Mouse (Mus musculus) lung, embryonic 15.5 days (tissue): ENCODE results near the gene Camk2b. TPM values are rescaled to one million over a fixed set of nuclear protein-coding genes. Genes with fewer than 3 reads are reported as not detected.
"Not testable (repeated sequence)": the region's sequence is repeated elsewhere in the genome, so short reads cannot be mapped to it uniquely, and the experiment has no call there.

Experiments used
- ATAC-seq: fragments of 200-750 bp; cut with Nextera tagmentation; 2 replicates; pipeline ENCODE4 v1.8.0; 2017; ENCODE audit warnings: moderate number of reproducible peaks, borderline replicate concordance; ENCODE audit not compliant: low FRiP score, low TSS enrichment; ENCODE audit errors: extremely low read depth
- H3K27ac ChIP-seq: fragments of 300-500 bp; sonication (generic); 2 replicates; pipeline ENCODE4 v1.5.1; 2015; ENCODE audit warnings: moderate library complexity, mild to moderate bottlenecking, inconsistent platforms
- H3K27me3 ChIP-seq: fragments of 300-500 bp; sonication (generic); 2 replicates; pipeline ENCODE4 v1.6.1; 2015; ENCODE audit warnings: inconsistent platforms
- H3K36me3 ChIP-seq: fragments of 300-500 bp; sonication (generic); 2 replicates; pipeline ENCODE4 v1.6.1; 2015; ENCODE audit warnings: inconsistent platforms
- H3K4me1 ChIP-seq: fragments of 300-500 bp; sonication (generic); 2 replicates; pipeline ENCODE4 v1.6.1; 2015; ENCODE audit warnings: inconsistent platforms
- H3K4me2 ChIP-seq: fragments of 300-500 bp; sonication (generic); 2 replicates; pipeline ENCODE4 v1.6.1; 2015; ENCODE audit warnings: inconsistent platforms, mild to moderate bottlenecking, moderate library complexity
- H3K4me3 ChIP-seq: fragments of 300-500 bp; sonication (generic); 2 replicates; pipeline ENCODE4 v1.5.1; 2015; ENCODE audit warnings: mild to moderate bottlenecking, inconsistent platforms
- H3K9ac ChIP-seq: fragments of 300-500 bp; sonication (generic); 2 replicates; pipeline ENCODE4 v1.6.1; 2015; ENCODE audit warnings: inconsistent platforms
- H3K9me3 ChIP-seq: fragments of 300-500 bp; sonication (generic); 2 replicates; pipeline ENCODE4 v1.6.1; 2016; ENCODE audit warnings: inconsistent platforms
- WGBS: fragments of 180-500 bp; shearing (Covaris S2); methylation state at CpG from one replicate; pipeline ENCODE4 v1.1.7; 2015; 5-methylcytosine and 5-hydroxymethylcytosine counted together
- polyA plus RNA-seq: library from polyadenylated mRNA; unstranded; fragments of >200 nt; fragmentation: Nextera tagmentation; extraction: Ambion mirVana; gene quantifications from 2 replicates; pipeline ENCODE4 v1.2.1, GENCODE M21; 2015

Camk2b gene
- polyA plus RNA-seq, 1 experiment from 2014 or later: 1.4 TPM

DNA sequence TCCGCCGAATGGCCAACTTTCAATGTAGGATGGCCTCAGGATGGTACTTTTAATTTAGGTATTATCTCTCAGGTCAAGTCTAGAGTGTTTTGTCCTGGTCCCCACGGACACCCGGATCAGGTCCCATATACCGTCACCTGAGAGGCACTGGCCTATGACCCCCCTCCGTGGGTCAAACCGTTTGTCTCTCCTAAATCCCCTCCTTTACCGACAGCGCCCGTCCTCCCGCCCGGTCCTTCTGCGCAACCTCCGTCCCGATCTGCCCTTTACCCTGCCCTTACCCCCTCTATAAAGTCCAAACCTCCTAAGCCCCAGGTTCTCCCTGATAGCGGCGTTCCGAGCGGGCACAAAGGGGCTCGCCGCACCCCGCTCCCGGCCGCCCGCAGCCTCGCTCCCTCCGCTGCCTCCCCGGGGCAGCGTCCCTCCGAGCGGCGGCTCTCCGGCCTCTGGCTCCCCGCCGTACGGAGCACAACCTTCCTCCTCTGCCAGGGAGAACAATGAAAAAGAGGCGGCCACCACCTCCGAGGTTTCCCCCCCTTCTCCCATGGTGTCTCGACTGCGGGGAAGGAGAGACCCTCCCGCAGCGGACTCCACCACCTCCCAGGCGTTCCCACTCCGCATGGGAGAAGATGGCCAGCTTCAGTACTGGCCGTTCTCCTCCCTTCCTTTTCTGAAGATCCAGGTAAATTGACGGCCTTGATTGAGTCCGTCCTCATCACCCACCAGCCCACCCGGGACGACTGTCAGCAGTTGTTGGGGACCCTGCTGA, 59.0 kb downstream of the Camk2b start:
- peak overlapping the region; percentile 64 for H3K4me2 ChIP-seq
- H3K9me3 ChIP-seq, H3K27me3 ChIP-seq, H3K9ac ChIP-seq, H3K27ac ChIP-seq, ATAC-seq, H3K36me3 ChIP-seq: not testable (repeated sequence)
- H3K4me3 ChIP-seq: peak overlapping the region; percentile 43
- 0% methylated on average over 19 of the region's 49 CpGs for WGBS
- peaks cover 27% of the 10 kb centered on the region for H3K4me1 ChIP-seq

DNA sequence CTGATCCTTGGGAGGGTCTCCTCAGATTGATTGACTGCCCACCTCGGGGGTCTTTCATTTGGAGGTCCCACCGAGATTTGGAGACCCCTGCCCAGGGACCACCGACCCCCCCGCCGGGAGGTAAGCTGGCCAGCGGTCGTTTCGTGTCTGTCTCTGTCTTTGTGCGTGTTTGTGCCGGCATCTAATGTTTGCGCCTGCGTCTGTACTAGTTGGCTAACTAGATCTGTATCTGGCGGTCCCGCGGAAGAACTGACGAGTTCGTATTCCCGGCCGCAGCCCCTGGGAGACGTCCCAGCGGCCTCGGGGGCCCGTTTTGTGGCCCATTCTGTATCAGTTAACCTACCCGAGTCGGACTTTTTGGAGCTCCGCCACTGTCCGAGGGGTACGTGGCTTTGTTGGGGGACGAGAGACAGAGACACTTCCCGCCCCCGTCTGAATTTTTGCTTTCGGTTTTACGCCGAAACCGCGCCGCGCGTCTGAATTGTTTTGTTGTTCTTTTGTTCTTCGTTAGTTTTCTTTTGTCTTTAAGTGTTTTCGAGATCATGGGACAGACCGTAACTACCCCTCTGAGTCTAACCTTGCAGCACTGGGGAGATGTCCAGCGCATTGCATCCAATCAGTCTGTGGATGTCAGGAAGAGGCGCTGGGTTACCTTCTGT, 59.7 kb downstream of the Camk2b start:
- Histone ChIP-seq H3K4me3 (peak overlapping the region; percentile 43), H3K4me1 (peaks cover 34% of the 10 kb centered on the region), H3K9ac (peak overlapping the region; percentile 16; the same call in 1 of the 2 replicates), H3K4me2 (peak overlapping the region; percentile 64)
- not testable (repeated sequence) for H3K27me3 ChIP-seq, H3K36me3 ChIP-seq, H3K9me3 ChIP-seq, ATAC-seq, H3K27ac ChIP-seq
- 2% methylated on average over 41 of the region's 44 CpGs for WGBS

GRCm38 (mm10) chr11:6005374-6006043, 60.7 kb downstream of the Camk2b start:
- not testable (repeated sequence) for H3K27me3 ChIP-seq, H3K9me3 ChIP-seq, H3K36me3 ChIP-seq, ATAC-seq, H3K4me3 ChIP-seq, H3K4me2 ChIP-seq, H3K9ac ChIP-seq
- Histone ChIP-seq H3K4me1 (peaks cover 43% of the 10 kb centered on the region), H3K27ac (peak overlapping the region; percentile 59; the same call in 1 of the 2 replicates)
- WGBS: 4% methylated on average over 1 of the region's 4 CpGs

- Histone ChIP-seq H3K9ac (no peak overlapping the region), H3K4me1 (peaks cover 57% of the 10 kb centered on the region), H3K4me3 (no peak overlapping the region), H3K4me2 (no peak overlapping the region), H3K36me3 (no peaks in the 10 kb centered on the region), H3K27ac (no peak overlapping the region), H3K27me3 (peaks cover 4% of the 10 kb centered on the region; the same call in 1 of the 2 replicates), H3K9me3 (no peaks in the 10 kb centered on the region)
- no peak for ATAC-seq
- WGBS: 34% methylated on average over 2 of the region's 2 CpGs
Measured at GRCm38 (mm10) chr11:6003046-6003639, 63.0 kb downstream of the Camk2b start.

DNA sequence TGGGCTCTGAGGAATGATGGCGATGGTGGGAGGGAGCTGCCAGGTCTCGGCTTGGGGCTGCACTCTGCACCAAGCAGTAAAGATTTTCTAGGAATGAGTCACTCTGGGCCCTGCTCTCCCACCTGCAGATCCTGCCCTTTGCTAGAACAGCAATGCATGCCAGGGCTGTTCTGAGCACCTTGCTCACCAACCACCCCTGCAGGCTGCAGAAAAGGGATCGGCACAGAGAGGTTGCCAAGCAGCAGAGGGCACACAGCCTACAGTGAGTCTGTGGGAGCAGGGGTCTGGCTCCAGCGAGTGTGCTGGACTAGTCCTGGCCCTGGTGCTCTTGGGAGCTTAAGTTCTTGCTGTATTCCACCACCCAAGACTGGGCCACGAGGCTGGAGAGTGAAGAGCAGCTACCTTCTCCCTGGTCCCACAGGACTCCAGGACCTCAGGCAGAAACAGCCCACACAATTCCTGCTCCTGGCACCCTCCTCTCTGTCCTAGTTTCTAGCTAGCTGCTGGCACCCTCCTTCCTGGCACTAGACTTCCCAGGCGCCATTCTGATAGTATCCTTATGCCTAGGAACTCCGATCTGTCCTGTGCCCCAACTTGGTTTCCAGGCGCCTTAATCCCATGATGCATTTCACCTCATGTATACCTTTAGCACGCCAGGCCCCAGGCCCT, 64.0 kb downstream of the Camk2b start:
- peaks cover 57% of the 10 kb centered on the region for H3K4me1 ChIP-seq
- H3K9me3 ChIP-seq: no peaks in the 10 kb centered on the region
- ATAC-seq: no peak
- no peak overlapping the region for H3K9ac ChIP-seq
- 69% methylated on average over 9 of the region's 9 CpGs for WGBS
- H3K36me3 ChIP-seq: no peaks in the 10 kb centered on the region
- peaks cover 4% of the 10 kb centered on the region; the same call in 1 of the 2 replicates for H3K27me3 ChIP-seq
- no peak overlapping the region for H3K4me3 ChIP-seq
- no peak overlapping the region for H3K4me2 ChIP-seq
- H3K27ac ChIP-seq: no peak overlapping the region

GRCm38 (mm10) chr11:6000961-6001682, 65.0 kb downstream of the Camk2b start:
- ATAC-seq: peak; percentile 3; the same call in 1 of the 2 replicates
- H3K9ac ChIP-seq: no peak overlapping the region
- H3K36me3 ChIP-seq: no peaks in the 10 kb centered on the region
- peak overlapping the region; percentile 83 for H3K27ac ChIP-seq
- H3K4me3 ChIP-seq: no peak overlapping the region
- no peak overlapping the region for H3K4me2 ChIP-seq
- no peaks in the 10 kb centered on the region for H3K9me3 ChIP-seq
- H3K27me3 ChIP-seq: peaks cover 4% of the 10 kb centered on the region; the same call in 1 of the 2 replicates
- WGBS: 72% methylated on average over 14 of the region's 14 CpGs
- H3K4me1 ChIP-seq: peaks cover 57% of the 10 kb centered on the region

DNA sequence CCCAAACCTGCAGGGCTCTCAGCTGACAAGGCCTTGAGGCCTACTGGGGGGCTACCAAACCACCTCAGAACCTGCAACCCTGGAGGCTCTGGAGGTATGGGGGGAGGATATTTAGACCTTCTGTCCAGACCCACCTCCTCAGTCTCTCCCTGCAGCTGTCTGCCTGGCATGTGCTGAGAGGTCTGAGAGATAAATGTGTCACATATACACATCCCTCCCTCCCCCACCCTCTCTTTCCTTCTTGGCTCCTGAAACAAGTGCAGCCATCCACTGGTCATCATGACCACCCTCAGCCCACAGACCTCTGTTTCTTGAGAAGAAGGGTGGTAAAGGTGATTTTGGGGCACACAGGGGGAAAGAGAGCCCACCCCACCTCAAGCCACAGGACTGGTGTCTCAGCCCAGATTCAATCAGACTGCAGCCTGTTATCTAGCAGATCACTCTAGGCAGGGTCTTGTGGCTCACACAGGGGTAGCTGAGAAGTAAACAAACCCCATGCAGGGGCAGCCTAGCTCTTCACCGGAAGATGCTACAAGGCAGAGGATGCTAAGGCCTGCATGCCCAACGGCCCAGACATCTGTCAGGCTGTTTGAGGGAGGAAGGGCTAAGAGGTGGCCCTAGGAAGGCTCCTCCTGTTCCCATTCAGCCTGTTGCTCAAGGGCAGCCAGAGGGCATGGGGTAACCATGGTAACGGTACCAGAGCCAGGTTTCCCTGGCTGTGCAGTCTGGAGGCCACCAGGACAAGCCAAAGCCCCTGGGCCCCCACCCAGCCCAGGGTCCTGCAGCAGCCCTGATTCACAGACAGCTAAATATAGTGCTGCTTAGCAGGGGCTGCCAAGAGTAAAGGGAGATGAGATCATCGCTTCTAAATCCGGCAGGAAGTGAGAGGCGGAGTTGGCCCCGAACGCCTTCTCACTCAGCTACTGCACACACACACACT, 66.1 kb downstream of the Camk2b start:
- no peaks in the 10 kb centered on the region for H3K36me3 ChIP-seq
- peaks cover 4% of the 10 kb centered on the region; the same call in 1 of the 2 replicates for H3K27me3 ChIP-seq
- H3K9ac ChIP-seq: peak overlapping the region; percentile 10; the same call in 1 of the 2 replicates
- peak overlapping the region; percentile 83 for H3K27ac ChIP-seq
- H3K4me2 ChIP-seq: peak overlapping the region; percentile 29; the same call in 1 of the 2 replicates
- H3K9me3 ChIP-seq: no peaks in the 10 kb centered on the region
- peak; percentile 92 for ATAC-seq
- 1% methylated on average over 8 of the region's 8 CpGs for WGBS
- peaks cover 55% of the 10 kb centered on the region for H3K4me1 ChIP-seq
- H3K4me3 ChIP-seq: no peak overlapping the region

DNA sequence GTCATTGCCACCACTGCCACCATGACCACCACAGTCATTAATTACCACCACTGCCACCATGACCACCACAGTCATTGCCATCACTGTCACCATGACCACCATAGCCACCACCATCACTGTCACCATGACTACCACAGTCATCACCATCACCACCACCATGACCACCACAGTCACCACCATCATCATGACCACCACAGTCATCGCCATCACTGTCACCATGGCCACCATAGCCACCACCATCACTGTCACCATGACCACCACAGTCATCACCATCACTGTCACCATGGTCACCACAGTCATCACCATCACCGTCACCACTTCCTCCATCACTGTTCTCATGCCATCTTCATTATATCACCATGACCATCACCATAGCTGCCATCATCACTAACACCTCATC, 67.7 kb downstream of the Camk2b start:
- no peaks in the 10 kb centered on the region for H3K27me3 ChIP-seq
- H3K9ac ChIP-seq: no peak overlapping the region
- no peak overlapping the region for H3K4me2 ChIP-seq
- H3K4me3 ChIP-seq: no peak overlapping the region
- ATAC-seq: no peak
- peaks cover 41% of the 10 kb centered on the region for H3K4me1 ChIP-seq
- H3K36me3 ChIP-seq: no peaks in the 10 kb centered on the region
- H3K27ac ChIP-seq: no peak overlapping the region
- 97% methylated on average over 2 of the region's 2 CpGs for WGBS
- no peaks in the 10 kb centered on the region for H3K9me3 ChIP-seq

DNA sequence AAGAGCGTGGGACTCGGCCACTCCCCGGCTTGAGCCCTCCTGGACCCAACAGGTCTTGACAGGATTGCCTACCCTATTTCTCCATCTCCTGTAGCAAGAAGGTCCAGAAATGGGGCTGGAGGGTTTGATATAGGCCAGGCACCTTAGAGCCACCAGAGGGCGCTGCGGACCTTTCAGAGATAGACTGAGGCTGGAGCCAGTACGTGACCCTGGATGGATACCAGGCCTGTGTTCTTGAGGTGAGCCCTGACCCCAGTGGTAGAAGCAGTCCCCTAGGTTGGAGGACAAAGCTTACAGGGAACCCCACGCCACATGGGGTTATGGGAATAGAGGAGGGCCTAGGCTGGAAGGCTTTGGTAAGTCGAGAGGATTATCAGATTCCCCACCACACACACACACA, 70.2 kb downstream of the Camk2b start:
- 17% methylated on average over 8 of the region's 8 CpGs for WGBS
- no peak overlapping the region for H3K27ac ChIP-seq
- H3K4me1 ChIP-seq: peaks cover 19% of the 10 kb centered on the region
- H3K4me2 ChIP-seq: no peak overlapping the region
- H3K27me3 ChIP-seq: no peaks in the 10 kb centered on the region
- ATAC-seq: no peak
- H3K9ac ChIP-seq: no peak overlapping the region
- no peak overlapping the region for H3K4me3 ChIP-seq
- H3K36me3 ChIP-seq: no peaks in the 10 kb centered on the region
- no peaks in the 10 kb centered on the region for H3K9me3 ChIP-seq

GRCm38 (mm10) chr11:5994880-5995279, 71.3 kb downstream of the Camk2b start:
- Histone ChIP-seq H3K4me3 (no peak overlapping the region), H3K9me3 (no peaks in the 10 kb centered on the region), H3K4me2 (no peak overlapping the region), H3K36me3 (no peaks in the 10 kb centered on the region), H3K27me3 (no peaks in the 10 kb centered on the region), H3K4me1 (peaks cover 8% of the 10 kb centered on the region), H3K27ac (no peak overlapping the region), H3K9ac (no peak overlapping the region)
- 76% methylated on average over 3 of the region's 3 CpGs for whole genome bisulfite sequencing
- ATAC-seq: no peak
